Mouse (Mus musculus) T-helper 2 cell (primary cell): Measurements from ENCODE around the gene Celsr2.

Source experiments
- in situ Hi-C: fragments of 300-600 bp; cut with MboI, MseI; formaldehyde crosslinking; loops from one replicate; pipeline ENCODE4 v1.15.1; 2025; ENCODE audit warnings: high pct_unique_total_duplicates

Celsr2 gene

DNA sequence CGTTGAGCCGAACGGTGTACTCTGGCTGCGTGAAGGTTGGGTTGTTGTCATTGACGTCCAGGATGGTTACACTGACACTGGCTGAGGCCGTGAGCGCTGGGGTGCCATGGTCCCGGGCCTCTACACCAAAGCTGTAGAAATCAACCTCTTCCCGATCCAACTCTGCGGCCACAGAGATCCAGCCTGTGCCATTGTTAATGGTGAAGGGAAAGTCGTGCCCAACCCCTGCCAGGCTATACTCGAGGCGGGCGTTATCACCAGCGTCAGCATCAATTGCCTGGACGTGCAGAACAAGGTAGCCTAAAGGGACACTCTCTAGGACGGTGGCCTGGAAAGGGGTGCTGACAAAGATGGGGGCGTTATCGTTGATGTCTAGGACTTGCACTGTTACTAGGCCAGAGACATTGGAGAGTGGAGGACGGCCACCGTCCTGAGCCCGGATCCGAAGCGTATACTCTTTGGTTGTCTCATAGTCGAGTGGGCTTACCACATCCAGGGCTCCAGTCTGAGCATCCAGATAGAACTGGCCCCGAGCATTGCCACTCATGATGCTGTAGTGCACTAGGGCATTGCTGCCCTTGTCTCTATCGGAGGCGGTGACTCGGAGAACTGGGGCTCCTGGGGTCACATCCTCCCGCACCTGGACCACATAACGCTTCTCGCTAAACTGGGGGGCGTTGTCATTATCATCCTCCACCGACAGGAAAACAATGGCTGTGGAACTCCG lies 1.6 kb downstream of the Celsr2 start:
- in situ Hi-C loops: no loop called here

- in situ Hi-C loops: no loop called here
Observed at GRCm38 (mm10) chr3:108411754-108412121, 3.6 kb downstream of the Celsr2 start.

DNA sequence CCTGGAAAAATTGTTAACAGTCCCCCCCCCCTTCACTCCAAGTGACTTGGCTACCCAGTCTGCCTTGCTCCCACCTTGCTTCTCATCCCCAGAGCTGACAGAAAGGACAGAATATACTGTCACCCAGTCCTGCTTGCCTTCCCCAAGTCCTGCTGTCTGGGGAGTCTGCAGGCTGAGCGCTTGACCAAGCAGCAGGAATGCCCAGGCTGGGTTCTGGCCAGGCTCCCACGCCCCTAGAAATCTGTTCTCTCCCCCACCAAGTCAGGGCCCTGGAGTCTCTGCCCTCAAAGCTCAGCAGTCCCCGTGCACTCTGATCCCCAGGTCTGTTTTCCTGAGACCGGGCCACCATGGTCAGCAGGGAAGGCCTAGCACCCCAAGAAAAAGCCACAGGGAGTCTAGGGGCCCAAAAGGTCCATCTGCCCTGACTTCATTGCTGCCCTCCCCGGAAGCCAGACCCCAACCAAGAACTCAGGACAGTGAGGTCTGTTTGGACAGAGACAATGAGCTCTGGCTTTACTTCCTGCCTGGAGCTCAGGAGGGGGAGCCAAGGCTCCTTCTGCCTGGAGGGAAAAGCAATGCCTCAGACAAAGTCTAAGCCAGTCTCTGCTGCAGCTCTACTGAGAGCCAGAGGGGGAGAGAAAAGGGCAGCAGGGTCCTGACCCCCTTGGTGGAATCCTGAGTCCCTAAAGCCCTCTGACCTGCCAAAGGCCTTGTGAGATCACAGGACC lies 4.2 kb downstream of the Celsr2 start:
- in situ Hi-C loops: no loop called here

DNA sequence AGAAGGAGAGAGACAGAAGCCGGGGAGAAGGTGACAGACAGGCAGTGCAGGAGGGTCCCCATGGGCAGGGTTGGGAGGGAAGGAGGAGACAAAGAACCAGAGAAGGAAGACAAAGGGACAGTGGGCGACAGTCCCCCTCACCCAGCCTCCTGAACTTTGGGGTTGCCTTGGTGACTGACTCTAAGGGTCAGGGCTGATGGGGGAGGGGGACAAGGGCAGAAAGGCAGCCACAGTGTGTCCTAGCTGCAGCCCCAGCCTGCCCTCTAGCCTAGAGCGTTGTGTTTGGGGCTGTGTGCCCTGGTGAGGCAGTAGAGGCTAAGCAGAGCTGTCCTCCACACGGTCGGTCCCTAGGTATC lies 5.0 kb downstream of the Celsr2 start:
- in situ Hi-C loops: no loop called here

- in situ Hi-C loops: no loop called here
Observed at GRCm38 (mm10) chr3:108409656-108410358, 5.5 kb downstream of the Celsr2 start.

GRCm38 (mm10) chr3:108408517-108409008 lies 6.8 kb downstream of the Celsr2 start:
- in situ Hi-C loops: no loop called here

- in situ Hi-C loops: no loop called here
Observed at GRCm38 (mm10) chr3:108406306-108406885, 9.0 kb downstream of the Celsr2 start.

- in situ Hi-C loops: no loop called here
Observed at GRCm38 (mm10) chr3:108405536-108406305, 9.6 kb downstream of the Celsr2 start.

DNA sequence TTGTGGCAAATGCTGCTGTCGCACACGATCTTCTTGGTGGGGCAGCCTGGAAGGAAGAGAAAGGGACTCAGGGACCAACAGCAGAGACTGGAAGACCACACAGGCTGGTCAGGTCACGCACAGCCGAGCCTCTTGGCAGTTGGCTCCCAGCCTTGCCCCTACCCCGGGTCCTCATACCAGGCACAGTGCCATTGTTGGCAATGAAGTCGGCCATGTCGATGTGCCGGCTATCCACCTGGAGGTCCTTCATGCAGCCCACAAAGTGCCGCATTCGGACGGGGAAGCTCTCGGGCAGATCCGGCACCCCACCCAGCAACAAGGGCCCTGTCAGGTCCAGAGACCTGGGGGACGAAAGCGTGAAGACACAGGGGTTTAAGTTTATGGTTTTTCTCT lies 12.8 kb downstream of the Celsr2 start:
- in situ Hi-C loops: no loop called here

- in situ Hi-C loops: no loop called here
Observed at GRCm38 (mm10) chr3:108401692-108402527, 13.4 kb downstream of the Celsr2 start.

DNA sequence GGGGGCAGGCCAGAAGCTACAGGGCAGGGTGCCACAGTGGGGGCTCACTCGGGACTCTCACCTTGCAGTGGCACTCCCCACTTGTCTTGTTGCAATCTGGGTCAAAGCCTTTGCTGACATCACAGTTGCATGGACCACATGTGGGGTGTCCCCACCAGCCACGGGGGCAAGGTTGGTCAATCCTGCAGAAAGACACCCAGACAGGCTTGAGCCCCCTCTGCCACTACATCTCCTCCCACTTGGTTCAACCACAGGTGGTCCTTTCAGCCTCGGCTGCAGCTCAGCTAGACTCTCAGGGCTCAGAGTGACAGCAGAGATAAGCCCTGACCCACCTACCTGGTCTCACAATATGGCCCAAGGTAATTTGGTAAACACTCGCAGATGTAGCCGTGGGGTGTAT lies 14.9 kb downstream of the Celsr2 start:
- in situ Hi-C loops: no loop called here

- in situ Hi-C loops: loop anchor here (25.0 kb wide), 1 partner anchor 236 kb away; the partner anchor contains the start of gene Gpr61
Observed at GRCm38 (mm10) chr3:108398281-108398680, 17.1 kb downstream of the Celsr2 start.

GRCm38 (mm10) chr3:108392793-108393192 lies 22.6 kb downstream of the Celsr2 start:
- in situ Hi-C loops: loop anchor here (25.0 kb wide), 1 partner anchor 230 kb away; the partner anchor contains the start of gene Gpr61

- in situ Hi-C loops: loop anchor here (25.0 kb wide), 1 partner anchor 230 kb away; the partner anchor contains the start of gene Gpr61
Observed at GRCm38 (mm10) chr3:108392299-108392698, 23.1 kb downstream of the Celsr2 start.

DNA sequence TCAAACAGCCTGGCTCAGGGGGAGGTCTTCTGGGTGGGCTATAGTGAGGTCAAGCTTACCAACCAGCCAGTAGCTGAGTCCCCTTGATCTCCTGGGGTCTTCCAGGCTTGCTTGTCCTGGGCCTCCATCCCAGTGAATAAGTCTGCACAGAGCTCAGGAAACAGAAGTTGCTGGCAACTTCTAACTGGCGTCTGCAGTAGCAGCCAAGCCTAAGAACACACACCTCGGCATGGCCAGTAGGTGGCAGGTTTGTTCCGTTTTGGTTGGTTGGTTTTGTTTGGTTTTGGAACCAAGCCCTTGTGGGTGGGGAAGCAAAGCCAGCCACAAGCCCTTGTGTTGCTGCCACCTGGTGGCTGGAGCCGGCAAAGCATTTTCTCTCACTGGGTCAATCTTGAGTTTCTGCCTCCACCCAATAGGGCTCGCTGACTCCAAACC lies 26.2 kb downstream of the Celsr2 start:
- in situ Hi-C loops: loop anchor here (5.0 to 25.0 kb wide), 2 partner anchors 112 to 227 kb away; partner anchors contain the start of gene Gpr61

DNA sequence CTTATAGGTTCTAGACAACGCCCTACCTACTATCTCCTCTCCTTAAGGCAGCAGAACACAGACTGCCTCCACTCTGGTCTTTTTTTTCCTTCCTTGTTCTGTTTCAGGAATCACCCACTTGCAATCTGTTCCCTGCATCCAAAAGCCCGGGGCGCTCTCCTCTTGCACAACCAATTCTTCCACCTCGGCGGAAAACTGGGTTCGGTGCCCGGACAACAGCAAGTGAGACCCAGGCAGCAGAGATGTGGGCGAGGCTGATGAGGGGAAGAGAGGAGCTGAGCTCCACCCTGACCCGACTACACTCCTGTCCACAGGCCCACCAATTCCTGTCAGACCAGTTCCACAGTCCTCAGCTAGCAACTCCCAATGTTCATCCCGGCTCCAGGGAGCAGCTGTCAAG lies 29.2 kb downstream of the Celsr2 start:
- in situ Hi-C loops: loop anchor here (5.0 to 25.0 kb wide), 2 partner anchors 109 to 224 kb away; partner anchors contain the start of gene Gpr61

- in situ Hi-C loops: loop anchor here (25.0 kb wide), 1 partner anchor 222 kb away; the partner anchor contains the start of gene Gpr61
Observed at GRCm38 (mm10) chr3:108384425-108384824, 30.9 kb downstream of the Celsr2 start.

DNA sequence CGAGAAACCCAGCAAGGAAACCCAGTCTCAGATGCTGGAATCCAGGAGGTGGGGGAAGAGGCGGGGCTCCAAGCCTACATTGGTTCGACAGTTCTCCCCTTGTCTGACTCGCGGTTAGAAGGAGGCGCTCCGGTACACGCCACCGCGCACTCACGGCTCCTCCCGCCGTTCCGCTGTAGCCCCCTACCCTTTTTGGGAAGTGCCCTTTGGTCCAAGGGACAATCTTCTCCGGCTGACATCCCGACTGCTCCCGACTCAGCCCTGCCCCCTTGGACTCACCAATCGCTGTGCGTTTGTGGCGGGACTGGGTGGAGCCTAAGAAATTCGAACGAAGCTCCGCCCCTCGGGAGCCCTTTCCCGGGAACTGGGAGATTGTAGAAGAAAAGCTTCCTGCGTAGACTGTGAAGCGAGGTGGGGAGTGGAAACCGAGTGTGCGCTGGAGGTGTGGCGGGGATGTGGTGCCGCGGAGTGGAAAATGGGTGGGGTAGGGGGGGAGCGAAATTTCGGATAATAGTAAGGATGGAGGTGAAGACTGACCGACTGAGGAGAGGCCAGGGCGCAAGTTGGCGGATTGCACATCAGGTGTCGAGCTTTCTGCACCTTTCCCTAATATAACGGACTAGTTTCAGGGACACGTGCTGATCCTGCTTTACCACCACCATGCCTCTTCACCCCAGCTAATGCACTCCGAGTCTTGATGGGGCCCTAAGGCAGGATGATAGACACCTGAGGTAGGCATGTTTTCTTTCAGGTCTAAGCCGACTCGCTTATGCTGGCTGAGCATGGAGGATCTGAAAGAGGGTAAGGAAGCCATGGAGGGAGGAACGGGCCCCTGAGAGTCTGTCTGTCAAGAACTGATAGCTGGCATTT lies 31.6 kb downstream of the Celsr2 start, which contains the start of gene Psrc1:
Psrc1 (plus strand) TSS at position 355 of the 870 bp plus-strand sequence.
- in situ Hi-C loops: loop anchor here (25.0 kb wide), 1 partner anchor 221 kb away; the partner anchor contains the start of gene Gpr61
